Mouse (Mus musculus): Measurements from ENCODE around the gene Serpinc1. TPM values are rescaled to one million over a fixed set of nuclear protein-coding genes. Genes with fewer than 3 reads are reported as not detected.
A peak's percentile ranks its signal among the peaks of the same experiment; 100 is the strongest.

Serpinc1 gene
- 3.3 and 4.5 TPM in 2 replicates for polyA plus RNA-seq (2015; fragmentation: Nextera tagmentation; extraction: Ambion mirVana)

DNA sequence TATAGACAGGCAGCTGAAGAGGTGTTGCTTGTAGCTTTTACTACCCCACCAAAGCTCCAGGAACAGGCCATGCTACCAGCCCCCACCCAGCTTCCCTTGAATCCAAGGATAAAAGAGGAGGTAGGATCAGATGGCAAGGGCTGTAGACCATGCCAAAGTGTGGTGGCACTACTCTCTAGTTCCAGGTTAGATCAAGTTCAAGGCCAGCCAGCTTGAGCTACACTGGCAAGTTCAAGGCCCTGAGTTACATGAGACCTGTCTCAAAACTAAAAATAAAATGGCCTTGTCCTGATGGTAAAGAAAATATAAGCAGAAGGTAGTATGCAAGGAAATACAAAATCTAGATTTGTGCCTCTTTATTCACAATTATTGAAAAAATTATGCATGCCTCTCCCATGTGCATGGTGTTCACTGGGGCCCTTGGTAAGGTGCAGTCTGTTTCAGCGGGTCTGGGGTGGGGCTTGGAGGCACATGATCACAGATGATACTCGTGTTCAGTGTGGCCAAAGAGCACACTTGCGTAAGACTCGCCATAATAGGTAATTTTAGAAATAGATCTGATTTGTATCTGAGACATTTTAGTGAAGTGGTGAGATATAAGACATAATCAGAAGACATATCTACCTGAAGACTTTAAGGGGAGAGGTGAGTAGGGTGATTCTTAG is at the start of gene Serpinc1:
Gene Serpinc1 (plus strand): TSS at position 515 of the 665 bp plus-strand sequence.
- H3K9me3 ChIP-seq (replicated peaks; ENCODE audit: control insufficient read depth, low read length, poor library complexity, severe bottlenecking), result no peaks in the 10 kb centered on the region
- whole genome bisulfite sequencing, result 95% methylated on average over 4 of the region's 4 CpGs
- H3K9ac ChIP-seq (ENCODE audit: low read depth, low read length), result no peak within 1 kb of the TSS
- H3K4me3 ChIP-seq (ENCODE audit: low read depth, low read length), result no peak within 1 kb of the TSS
- H3K4me2 ChIP-seq (ENCODE audit: low read length), result no peak within 1 kb of the TSS
- no peak for ATAC-seq
- H3K4me1 ChIP-seq (ENCODE audit: control insufficient read depth, insufficient read depth, low read length), result no peaks in the 10 kb centered on the region
- no peaks in the 10 kb centered on the region; the same call in 1 of the 2 replicates for H3K36me3 ChIP-seq (ENCODE audit: control insufficient read depth, insufficient read depth, low read length)
- no peak within 1 kb of the TSS for H3K27ac ChIP-seq (ENCODE audit: low read length)
- no peaks in the 10 kb centered on the region for H3K27me3 ChIP-seq (ENCODE audit: control insufficient read depth, insufficient read depth, low read depth, low read length)

DNA sequence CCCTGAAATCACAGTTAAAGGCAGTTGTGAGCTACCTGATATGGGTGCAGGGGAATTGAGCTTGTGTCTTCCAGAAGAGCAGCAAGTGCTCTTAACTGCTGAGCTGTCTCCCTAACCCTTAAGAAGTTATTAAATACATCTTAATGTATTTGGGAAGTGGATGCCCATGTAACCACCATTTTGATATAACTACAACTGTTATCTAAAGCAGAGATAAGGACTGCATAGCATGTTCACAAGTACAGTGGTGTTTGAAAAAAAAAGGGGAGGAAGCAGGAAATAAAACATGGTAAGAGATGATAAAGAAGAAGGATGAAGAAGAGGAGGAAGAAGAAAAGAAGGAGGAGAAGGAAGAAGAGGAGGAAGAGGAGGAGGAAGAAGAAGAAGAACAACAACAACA is 47.1 kb upstream of the Serpinc1 start:
- H3K4me3 ChIP-seq (ENCODE audit: low read depth, low read length), result no peak overlapping the region
- no peak overlapping the region for H3K27ac ChIP-seq (ENCODE audit: low read length)
- no peaks in the 10 kb centered on the region for H3K9me3 ChIP-seq (replicated peaks; ENCODE audit: control insufficient read depth, low read length, poor library complexity, severe bottlenecking)
- no peaks in the 10 kb centered on the region for H3K36me3 ChIP-seq (ENCODE audit: control insufficient read depth, insufficient read depth, low read length)
- no peak overlapping the region for H3K9ac ChIP-seq (ENCODE audit: low read depth, low read length)
- no peaks in the 10 kb centered on the region for H3K4me1 ChIP-seq (ENCODE audit: control insufficient read depth, insufficient read depth, low read length)
- no peaks in the 10 kb centered on the region for H3K27me3 ChIP-seq (ENCODE audit: control insufficient read depth, insufficient read depth, low read depth, low read length)
- H3K4me2 ChIP-seq (ENCODE audit: low read length), result no peak overlapping the region
- ATAC-seq, result no peak

DNA sequence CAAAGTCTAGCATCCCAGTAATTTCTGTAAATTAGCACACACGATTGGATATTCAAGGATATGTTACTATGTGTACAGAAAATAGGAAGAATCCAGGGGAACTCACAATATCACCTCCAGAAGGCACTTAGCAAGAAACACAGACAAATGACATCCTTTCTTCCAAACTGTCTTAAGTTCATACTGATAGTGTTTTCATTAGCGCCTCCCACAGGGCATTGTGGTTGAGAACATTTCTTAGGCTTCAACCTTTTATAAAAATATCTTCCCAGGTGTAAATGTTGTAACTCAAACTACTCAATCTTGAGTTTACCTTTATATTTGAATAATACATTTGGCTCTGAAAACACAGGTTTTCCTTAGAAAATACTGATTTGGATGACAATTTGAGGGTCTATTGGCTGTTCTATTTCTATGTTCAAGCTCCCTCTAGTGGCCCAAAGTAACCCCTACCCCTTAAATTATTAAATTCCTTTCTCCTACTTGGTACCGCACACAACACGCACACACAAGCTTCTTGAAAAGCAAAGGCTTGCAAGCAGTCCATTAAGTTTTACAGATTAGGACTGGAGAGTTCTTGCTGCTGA is 44.4 kb upstream of the Serpinc1 start:
- WGBS, result 67% methylated on average over 4 of the region's 4 CpGs
- H3K9me3 ChIP-seq (replicated peaks; ENCODE audit: control insufficient read depth, low read length, poor library complexity, severe bottlenecking), result no peaks in the 10 kb centered on the region
- H3K4me3 ChIP-seq (ENCODE audit: low read depth, low read length), result no peak overlapping the region
- H3K4me1 ChIP-seq (ENCODE audit: control insufficient read depth, insufficient read depth, low read length), result no peaks in the 10 kb centered on the region
- H3K9ac ChIP-seq (ENCODE audit: low read depth, low read length), result no peak overlapping the region
- no peaks in the 10 kb centered on the region for H3K36me3 ChIP-seq (ENCODE audit: control insufficient read depth, insufficient read depth, low read length)
- peak; percentile 50; the same call in 1 of the 2 replicates for ATAC-seq
- H3K27ac ChIP-seq (ENCODE audit: low read length), result no peak overlapping the region
- H3K27me3 ChIP-seq (ENCODE audit: control insufficient read depth, insufficient read depth, low read depth, low read length), result no peaks in the 10 kb centered on the region
- H3K4me2 ChIP-seq (ENCODE audit: low read length), result no peak overlapping the region

DNA sequence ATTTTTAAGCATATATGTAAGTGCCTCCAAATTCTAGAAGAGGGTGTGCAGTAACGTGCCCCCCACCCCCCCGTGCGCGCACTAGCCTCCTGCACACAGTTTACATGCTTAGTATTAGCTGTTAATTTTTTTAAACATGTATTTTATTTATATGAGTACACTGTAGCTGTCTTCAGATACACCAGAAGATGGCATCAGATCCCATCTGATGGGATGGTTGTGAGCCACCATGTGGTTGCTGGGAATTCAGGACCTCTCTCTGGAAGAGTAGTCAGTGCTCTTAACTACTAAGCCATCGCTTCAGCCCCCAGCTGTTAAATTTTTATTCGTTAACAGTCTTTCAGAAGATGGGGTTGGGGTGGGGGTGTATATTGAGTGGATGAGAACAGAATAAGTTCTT is 42.8 kb upstream of the Serpinc1 start:
- H3K36me3 ChIP-seq (ENCODE audit: control insufficient read depth, insufficient read depth, low read length), result peaks cover 2% of the 10 kb centered on the region; the same call in 1 of the 2 replicates
- H3K4me2 ChIP-seq (ENCODE audit: low read length), result no peak overlapping the region
- no peaks in the 10 kb centered on the region for H3K4me1 ChIP-seq (ENCODE audit: control insufficient read depth, insufficient read depth, low read length)
- no peaks in the 10 kb centered on the region for H3K27me3 ChIP-seq (ENCODE audit: control insufficient read depth, insufficient read depth, low read depth, low read length)
- WGBS, result 95% methylated on average over 6 of the region's 6 CpGs
- peak; percentile 67; the same call in 1 of the 2 replicates for ATAC-seq
- H3K27ac ChIP-seq (ENCODE audit: low read length), result no peak overlapping the region
- H3K9ac ChIP-seq (ENCODE audit: low read depth, low read length), result no peak overlapping the region
- no peak overlapping the region for H3K4me3 ChIP-seq (ENCODE audit: low read depth, low read length)
- no peaks in the 10 kb centered on the region for H3K9me3 ChIP-seq (replicated peaks; ENCODE audit: control insufficient read depth, low read length, poor library complexity, severe bottlenecking)

DNA sequence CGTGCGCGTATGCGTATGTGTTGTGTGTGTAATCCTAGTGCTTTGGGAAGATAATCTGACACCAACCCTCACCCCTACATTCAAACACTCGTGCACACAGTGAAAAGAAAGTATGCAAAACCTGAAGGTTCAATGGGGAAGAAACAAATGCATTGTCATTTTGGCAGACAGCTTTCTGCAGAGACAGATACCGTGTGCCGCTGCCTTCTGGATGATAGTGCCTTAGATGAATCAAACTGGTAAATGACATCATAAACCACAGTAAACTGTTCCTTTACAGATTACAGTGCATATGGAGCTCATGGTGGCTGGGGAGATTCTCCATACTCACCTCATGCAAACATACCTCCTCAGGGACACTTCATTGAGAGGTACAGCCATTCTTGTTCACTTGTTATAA is 15.2 kb upstream of the Serpinc1 start:
- H3K27me3 ChIP-seq (ENCODE audit: control insufficient read depth, insufficient read depth, low read depth, low read length), result no peaks in the 10 kb centered on the region

DNA sequence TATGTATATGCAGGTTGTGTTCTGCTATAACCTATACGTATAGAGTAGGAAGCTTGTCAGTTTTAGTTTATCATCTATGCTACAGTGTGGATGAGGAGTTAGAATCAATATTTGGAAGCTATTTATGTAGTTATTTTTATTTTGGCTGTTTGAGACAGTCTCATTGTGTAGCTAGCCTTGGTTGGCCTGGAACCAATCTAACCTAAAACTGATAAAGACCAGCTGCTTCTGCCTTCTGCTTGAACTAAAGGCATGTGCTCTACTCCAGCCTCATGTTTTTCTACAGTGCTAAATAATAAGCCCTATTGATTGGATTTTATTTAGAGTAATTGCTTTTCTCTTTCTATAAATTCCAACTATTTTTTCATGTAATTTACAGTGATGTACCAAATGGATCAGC is 11.1 kb upstream of the Serpinc1 start:
- 94% methylated on average over 1 of the region's 1 CpGs for WGBS
- Histone ChIP-seq H3K27me3 (ENCODE audit: control insufficient read depth, insufficient read depth, low read depth, low read length) (no peaks in the 10 kb centered on the region), H3K36me3 (ENCODE audit: control insufficient read depth, insufficient read depth, low read length) (peaks cover 34% of the 10 kb centered on the region), H3K9ac (ENCODE audit: low read depth, low read length) (no peak overlapping the region), H3K4me3 (ENCODE audit: low read depth, low read length) (no peak overlapping the region), H3K4me1 (ENCODE audit: control insufficient read depth, insufficient read depth, low read length) (no peaks in the 10 kb centered on the region), H3K4me2 (ENCODE audit: low read length) (no peak overlapping the region), H3K27ac (ENCODE audit: low read length) (no peak overlapping the region), H3K9me3 (replicated peaks; ENCODE audit: control insufficient read depth, low read length, poor library complexity, severe bottlenecking) (no peaks in the 10 kb centered on the region)
- no peak for ATAC-seq

More for the DNA sequence above, 15.2 kb upstream of the Serpinc1 start:
- Histone ChIP-seq H3K9me3 (replicated peaks; ENCODE audit: control insufficient read depth, low read length, poor library complexity, severe bottlenecking) (no peaks in the 10 kb centered on the region), H3K4me2 (ENCODE audit: low read length) (no peak overlapping the region), H3K27ac (ENCODE audit: low read length) (no peak overlapping the region), H3K9ac (ENCODE audit: low read depth, low read length) (no peak overlapping the region), H3K4me1 (ENCODE audit: control insufficient read depth, insufficient read depth, low read length) (no peaks in the 10 kb centered on the region), H3K36me3 (ENCODE audit: control insufficient read depth, insufficient read depth, low read length) (peaks cover 38% of the 10 kb centered on the region), H3K4me3 (ENCODE audit: low read depth, low read length) (no peak overlapping the region)
- 92% methylated on average over 7 of the region's 7 CpGs for WGBS
- ATAC-seq, result no peak

DNA sequence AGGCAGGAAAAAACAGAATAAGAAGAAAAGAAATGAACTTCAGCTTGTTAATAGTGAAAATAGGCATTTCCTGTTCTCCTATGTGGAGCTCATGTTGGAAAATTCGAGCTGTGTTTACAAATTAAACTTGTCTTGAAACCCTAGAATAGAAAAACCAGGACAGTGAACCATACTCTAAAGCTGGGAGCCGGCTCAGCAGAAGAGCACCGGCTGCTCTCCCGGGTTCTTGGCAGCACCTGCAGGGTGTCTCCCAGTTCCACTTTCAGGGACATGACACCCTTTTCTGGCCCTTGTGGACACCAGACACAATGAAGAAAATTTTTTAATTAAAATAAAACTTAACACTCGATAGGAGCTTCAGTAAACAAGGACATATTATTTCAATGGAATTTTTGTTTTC is 9.7 kb upstream of the Serpinc1 start:
- Histone ChIP-seq H3K4me1 (ENCODE audit: control insufficient read depth, insufficient read depth, low read length) (no peaks in the 10 kb centered on the region), H3K9me3 (replicated peaks; ENCODE audit: control insufficient read depth, low read length, poor library complexity, severe bottlenecking) (no peaks in the 10 kb centered on the region), H3K4me2 (ENCODE audit: low read length) (no peak overlapping the region), H3K27ac (ENCODE audit: low read length) (no peak overlapping the region), H3K27me3 (ENCODE audit: control insufficient read depth, insufficient read depth, low read depth, low read length) (no peaks in the 10 kb centered on the region), H3K4me3 (ENCODE audit: low read depth, low read length) (no peak overlapping the region), H3K9ac (ENCODE audit: low read depth, low read length) (no peak overlapping the region), H3K36me3 (ENCODE audit: control insufficient read depth, insufficient read depth, low read length) (peaks cover 24% of the 10 kb centered on the region)
- 89% methylated on average over 5 of the region's 5 CpGs for WGBS
- ATAC-seq, result no peak

DNA sequence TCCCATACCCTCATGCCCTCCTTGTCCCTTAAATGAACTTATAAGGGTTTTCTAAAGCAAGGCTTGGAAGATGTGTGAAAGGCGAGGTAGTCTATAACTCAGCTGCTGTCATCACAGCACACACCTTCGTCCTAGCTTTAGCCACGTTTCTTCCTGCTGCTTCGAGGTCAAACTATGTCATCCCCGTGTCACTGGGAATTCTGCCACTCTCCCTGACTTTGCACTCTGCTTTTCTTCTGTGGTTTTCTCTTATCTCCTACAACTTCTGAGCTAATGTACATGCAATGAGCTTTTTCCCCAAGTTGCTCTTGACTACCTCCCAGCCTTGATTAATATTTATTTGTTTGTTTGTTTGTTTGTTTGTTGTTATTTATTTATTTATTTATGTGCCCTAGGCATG is 1.6 kb downstream of the Serpinc1 start:
- H3K4me2 ChIP-seq (ENCODE audit: low read length), result no peak overlapping the region
- H3K27me3 ChIP-seq (ENCODE audit: control insufficient read depth, insufficient read depth, low read depth, low read length), result no peaks in the 10 kb centered on the region
- WGBS, result 84% methylated on average over 5 of the region's 5 CpGs
- H3K4me3 ChIP-seq (ENCODE audit: low read depth, low read length), result no peak overlapping the region
- H3K36me3 ChIP-seq (ENCODE audit: control insufficient read depth, insufficient read depth, low read length), result no peaks in the 10 kb centered on the region; the same call in 1 of the 2 replicates
- no peak overlapping the region for H3K9ac ChIP-seq (ENCODE audit: low read depth, low read length)
- no peaks in the 10 kb centered on the region for H3K4me1 ChIP-seq (ENCODE audit: control insufficient read depth, insufficient read depth, low read length)
- H3K27ac ChIP-seq (ENCODE audit: low read length), result no peak overlapping the region
- no peaks in the 10 kb centered on the region for H3K9me3 ChIP-seq (replicated peaks; ENCODE audit: control insufficient read depth, low read length, poor library complexity, severe bottlenecking)
- ATAC-seq, result no peak

DNA sequence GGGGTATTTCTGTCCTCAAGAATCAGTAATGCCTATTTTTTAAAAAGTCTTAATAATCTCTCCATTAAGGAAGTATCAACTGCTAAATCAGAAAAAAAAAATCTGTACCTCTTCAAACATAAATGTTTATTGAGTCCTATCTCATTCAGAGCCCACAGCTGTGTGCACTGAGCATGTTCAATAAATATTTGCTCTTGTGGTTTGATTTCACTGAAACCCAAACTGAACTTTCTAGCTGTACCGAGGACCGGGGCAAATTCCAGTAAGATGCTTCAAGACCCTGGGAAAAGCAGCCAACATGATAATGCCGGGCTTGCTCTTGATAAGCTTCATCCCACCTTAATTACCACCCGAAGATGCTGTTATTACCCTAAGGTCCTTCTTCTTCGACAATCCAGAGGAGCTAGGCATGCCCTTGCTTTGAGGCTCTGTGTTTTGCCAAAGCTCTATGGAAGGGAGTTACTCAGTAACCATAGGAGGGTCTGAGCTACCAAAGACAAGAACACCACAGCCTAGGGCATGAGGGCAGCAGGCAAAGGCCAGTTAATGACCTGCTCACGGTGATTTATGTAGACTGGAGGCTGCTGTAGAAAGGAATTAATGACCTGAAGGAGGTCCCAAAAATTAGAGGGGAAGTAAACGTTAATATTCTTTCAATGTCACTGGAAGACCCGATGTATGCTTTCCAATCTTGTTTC is 2.3 kb downstream of the Serpinc1 start:
- H3K27me3 ChIP-seq (ENCODE audit: control insufficient read depth, insufficient read depth, low read depth, low read length), result no peaks in the 10 kb centered on the region
- H3K4me1 ChIP-seq (ENCODE audit: control insufficient read depth, insufficient read depth, low read length), result no peaks in the 10 kb centered on the region
- no peaks in the 10 kb centered on the region; the same call in 1 of the 2 replicates for H3K36me3 ChIP-seq (ENCODE audit: control insufficient read depth, insufficient read depth, low read length)
- 90% methylated on average over 8 of the region's 8 CpGs for WGBS
- ATAC-seq, result no peak
- H3K9me3 ChIP-seq (replicated peaks; ENCODE audit: control insufficient read depth, low read length, poor library complexity, severe bottlenecking), result no peaks in the 10 kb centered on the region
- no peak overlapping the region for H3K4me2 ChIP-seq (ENCODE audit: low read length)
- H3K9ac ChIP-seq (ENCODE audit: low read depth, low read length), result no peak overlapping the region
- H3K27ac ChIP-seq (ENCODE audit: low read length), result no peak overlapping the region
- H3K4me3 ChIP-seq (ENCODE audit: low read depth, low read length), result no peak overlapping the region
